Mouse (Mus musculus) neural tube, embryonic 13.5 days (tissue): ENCODE measurements around the gene Lgr6. TPM values are rescaled to one million over a fixed set of nuclear protein-coding genes. Genes with fewer than 3 reads are reported as not detected.

Experiments used
- ATAC-seq: fragments of 200-750 bp; cut with Nextera tagmentation; 2 replicates; pipeline ENCODE4 v1.8.0; 2017; ENCODE audit warnings: low read depth, mild to moderate bottlenecking, moderate TSS enrichment, moderate library complexity
- H3K27ac ChIP-seq: fragments of 300-500 bp; sonication (generic); replicated peaks from 2 replicates; pipeline ENCODE4 v1.5.1; 2015; ENCODE audit warnings: moderate library complexity, mild to moderate bottlenecking, inconsistent platforms
- H3K27me3 ChIP-seq: fragments of 300-500 bp; sonication (generic); 2 replicates; pipeline ENCODE4 v1.6.1; 2015; ENCODE audit warnings: mild to moderate bottlenecking, inconsistent platforms
- H3K36me3 ChIP-seq: fragments of 300-500 bp; sonication (generic); 2 replicates; pipeline ENCODE4 v1.6.1; 2015; ENCODE audit warnings: mild to moderate bottlenecking, inconsistent platforms
- H3K4me1 ChIP-seq: fragments of 300-500 bp; sonication (generic); replicated peaks from 2 replicates; pipeline ENCODE4 v1.6.1; 2015; ENCODE audit warnings: inconsistent platforms
- H3K4me2 ChIP-seq: fragments of 300-500 bp; sonication (generic); 2 replicates; pipeline ENCODE4 v1.6.1; 2015; ENCODE audit warnings: inconsistent platforms, mild to moderate bottlenecking, moderate library complexity
- H3K4me3 ChIP-seq: fragments of 300-500 bp; sonication (generic); 2 replicates; pipeline ENCODE4 v1.5.1; 2015; ENCODE audit warnings: mild to moderate bottlenecking, inconsistent platforms
- H3K9ac ChIP-seq: fragments of 300-500 bp; sonication (generic); 2 replicates; pipeline ENCODE4 v1.6.1; 2015; ENCODE audit warnings: moderate library complexity, mild to moderate bottlenecking, inconsistent platforms
- H3K9me3 ChIP-seq: fragments of 300-500 bp; sonication (generic); 2 replicates; pipeline ENCODE4 v1.6.1; 2016; ENCODE audit warnings: inconsistent platforms
- WGBS: fragments of 180-500 bp; shearing (Covaris S2); methylation state at CpG from one replicate; pipeline ENCODE4 v1.1.7; 2015; 5-methylcytosine and 5-hydroxymethylcytosine counted together
- polyA plus RNA-seq: library from polyadenylated mRNA; unstranded; fragments of >200 nt; fragmentation: Nextera tagmentation; extraction: Ambion mirVana; gene quantifications from 2 replicates; pipeline ENCODE4 v1.2.1, GENCODE M21; 2015

Gene Lgr6
- polyA plus RNA-seq, 1 experiment from 2014 or later, result 1.4 TPM

DNA sequence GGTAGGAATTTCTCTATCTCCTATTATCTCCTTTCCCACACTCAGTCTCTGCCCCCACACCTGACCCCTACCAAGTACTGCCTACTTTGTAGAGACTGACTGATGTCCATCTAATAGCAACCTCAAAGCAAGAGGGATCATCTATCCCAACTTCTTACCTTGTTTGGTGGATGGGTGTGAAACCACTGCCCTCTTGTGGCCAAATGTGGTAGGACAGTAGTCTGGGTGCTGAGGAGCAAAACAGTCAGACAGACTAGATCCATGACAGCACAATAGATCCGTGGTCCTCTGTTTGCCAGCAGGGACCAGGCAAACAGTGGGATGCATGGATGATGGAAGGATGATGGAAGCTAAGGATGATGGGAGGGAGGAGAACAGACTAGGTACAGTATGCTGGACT, 31.4 kb upstream of the Lgr6 start:
- Histone ChIP-seq H3K4me1 (no peaks in the 10 kb centered on the region), H3K27ac (no peak overlapping the region), H3K9ac (no peak overlapping the region), H3K27me3 (no peaks in the 10 kb centered on the region), H3K9me3 (no peaks in the 10 kb centered on the region), H3K4me2 (no peak overlapping the region), H3K4me3 (no peak overlapping the region), H3K36me3 (no peaks in the 10 kb centered on the region)
- 5% methylated on average over 1 of the region's 1 CpGs for WGBS
- peak; percentile 60 for ATAC-seq

DNA sequence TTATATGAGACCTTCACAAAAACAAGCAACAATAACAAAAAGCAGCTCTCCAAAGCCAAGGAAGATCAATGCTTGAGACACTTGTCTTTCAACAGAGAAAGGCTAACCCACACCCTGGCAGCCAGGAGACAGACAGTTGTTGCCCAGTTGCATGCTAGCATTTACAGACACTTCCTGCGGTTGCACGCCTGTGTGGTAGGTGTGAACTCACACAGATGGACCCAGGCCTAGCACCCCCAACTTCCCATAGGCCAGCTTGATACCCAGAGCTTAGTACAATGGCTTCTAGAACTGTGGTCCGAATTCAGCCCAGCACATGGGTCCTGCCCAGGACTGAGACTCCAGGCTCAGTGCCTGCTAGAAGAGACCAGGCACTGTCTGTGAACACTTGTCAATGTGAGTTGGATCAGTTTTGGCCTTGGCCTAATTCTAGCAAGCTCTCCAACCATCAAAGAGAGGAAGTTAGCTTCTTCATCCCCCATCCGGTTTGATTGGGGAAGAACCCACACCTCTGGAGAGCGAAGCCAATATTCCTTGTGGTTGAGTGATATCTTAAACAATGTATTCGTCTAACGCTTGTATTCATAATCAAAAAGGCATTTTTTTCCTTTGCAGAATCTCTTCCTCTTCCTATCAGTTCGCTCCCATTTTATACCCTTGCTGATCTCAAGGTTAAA, 30.2 kb upstream of the Lgr6 start:
- Histone ChIP-seq H3K9me3 (no peaks in the 10 kb centered on the region), H3K9ac (no peak overlapping the region), H3K4me2 (no peak overlapping the region), H3K27ac (no peak overlapping the region), H3K4me3 (no peak overlapping the region), H3K36me3 (no peaks in the 10 kb centered on the region), H3K27me3 (peaks cover 3% of the 10 kb centered on the region; the same call in 1 of the 2 replicates), H3K4me1 (no peaks in the 10 kb centered on the region)
- WGBS, result 88% methylated on average over 8 of the region's 8 CpGs
- no peak for ATAC-seq

DNA sequence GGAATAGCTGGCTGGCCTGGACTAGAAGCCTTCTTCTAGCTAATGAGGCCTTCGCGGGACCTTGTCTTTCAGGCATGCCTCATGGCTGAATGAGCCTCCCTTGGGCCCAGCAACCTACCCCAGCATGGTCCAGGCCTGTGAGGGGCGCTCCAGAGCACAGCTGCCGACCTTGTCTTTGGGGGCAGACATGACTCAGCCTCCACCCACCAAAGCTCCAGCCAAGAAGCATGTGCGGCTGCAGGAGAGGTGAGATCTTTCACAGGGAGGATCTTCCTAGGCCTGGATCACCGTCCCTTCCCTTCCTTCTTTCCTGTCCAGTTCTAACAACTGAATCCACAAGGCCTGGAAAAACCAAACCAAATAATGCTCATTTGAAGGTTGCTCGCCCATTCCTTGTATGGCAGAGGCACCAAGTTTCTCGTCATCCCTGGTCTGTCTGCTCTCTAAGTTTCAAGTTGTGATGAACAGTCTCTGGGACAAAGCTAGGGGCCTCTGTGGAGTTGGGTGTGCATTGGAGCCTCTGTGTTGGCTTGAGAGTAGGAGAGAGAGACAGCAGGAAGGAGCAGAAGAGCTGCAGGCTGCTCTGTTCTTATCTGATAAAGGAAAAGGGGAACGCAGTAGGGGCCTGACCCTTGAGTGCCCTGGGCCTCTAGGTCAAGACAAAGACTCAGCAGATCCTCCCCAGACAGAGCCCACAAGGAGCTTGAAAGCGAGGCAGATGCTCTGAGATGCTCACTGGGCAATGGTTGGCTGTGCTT, 28.8 kb upstream of the Lgr6 start:
- no peaks in the 10 kb centered on the region for H3K36me3 ChIP-seq
- H3K27ac ChIP-seq, result no peak overlapping the region
- H3K4me2 ChIP-seq, result no peak overlapping the region
- H3K4me3 ChIP-seq, result no peak overlapping the region
- no peak overlapping the region for H3K9ac ChIP-seq
- no peak for ATAC-seq
- no peaks in the 10 kb centered on the region for H3K4me1 ChIP-seq
- no peaks in the 10 kb centered on the region for H3K9me3 ChIP-seq
- 88% methylated on average over 10 of the region's 10 CpGs for WGBS
- peaks cover 15% of the 10 kb centered on the region; the same call in 1 of the 2 replicates for H3K27me3 ChIP-seq

DNA sequence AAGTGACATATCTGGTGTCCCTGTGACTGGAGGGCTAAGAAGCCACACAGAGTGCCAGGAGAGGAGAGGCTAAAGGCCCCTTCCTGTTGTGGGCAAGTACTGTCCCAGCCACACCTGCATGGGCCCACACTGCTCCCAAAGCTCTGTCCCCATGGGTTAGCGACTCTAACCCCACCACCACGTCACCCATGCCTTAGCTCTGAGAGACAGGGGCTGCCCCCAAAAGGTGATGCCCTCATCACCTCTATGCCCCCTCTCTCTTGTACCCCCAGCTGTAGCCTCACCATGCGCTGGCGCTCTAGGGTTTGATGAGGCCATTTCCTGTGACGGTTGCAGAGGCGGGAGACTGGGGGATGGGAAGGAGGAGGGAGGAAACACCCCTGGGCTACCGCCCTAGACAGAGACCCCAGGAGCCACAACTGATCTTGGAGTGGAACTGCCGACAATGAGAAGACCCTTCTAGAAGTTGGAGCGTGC, 27.9 kb upstream of the Lgr6 start:
- Histone ChIP-seq H3K9ac (no peak overlapping the region), H3K36me3 (no peaks in the 10 kb centered on the region), H3K4me2 (no peak overlapping the region), H3K27me3 (peaks cover 18% of the 10 kb centered on the region; the same call in 1 of the 2 replicates), H3K9me3 (no peaks in the 10 kb centered on the region), H3K4me1 (no peaks in the 10 kb centered on the region), H3K27ac (no peak overlapping the region), H3K4me3 (no peak overlapping the region)
- no peak for ATAC-seq
- WGBS, result 83% methylated on average over 9 of the region's 9 CpGs

DNA sequence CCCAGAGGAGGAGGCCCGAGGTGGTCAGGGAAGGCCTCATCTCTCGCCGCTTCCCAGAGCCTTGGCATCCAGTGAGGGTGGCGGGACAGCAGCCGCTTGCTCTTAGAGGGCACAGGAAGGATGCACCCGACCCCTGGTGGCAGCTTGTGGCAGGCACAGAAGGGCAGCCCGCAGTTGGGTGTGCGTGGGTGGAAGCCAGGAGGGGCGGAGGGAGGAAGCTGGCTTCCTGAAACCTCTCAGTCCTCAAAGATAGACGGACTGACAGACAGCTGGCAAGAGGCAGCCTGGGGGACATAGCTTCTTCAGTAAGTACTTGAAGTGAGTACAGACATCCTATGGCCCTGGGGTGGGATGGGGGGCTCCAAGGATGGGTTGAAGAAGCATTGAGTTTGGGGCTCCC, 27.4 kb upstream of the Lgr6 start, which contains the start of gene Ptpn7:
Ptpn7 (plus strand) TSS at position 228 of the 400 bp plus-strand sequence.
- ATAC-seq, result no peak

DNA sequence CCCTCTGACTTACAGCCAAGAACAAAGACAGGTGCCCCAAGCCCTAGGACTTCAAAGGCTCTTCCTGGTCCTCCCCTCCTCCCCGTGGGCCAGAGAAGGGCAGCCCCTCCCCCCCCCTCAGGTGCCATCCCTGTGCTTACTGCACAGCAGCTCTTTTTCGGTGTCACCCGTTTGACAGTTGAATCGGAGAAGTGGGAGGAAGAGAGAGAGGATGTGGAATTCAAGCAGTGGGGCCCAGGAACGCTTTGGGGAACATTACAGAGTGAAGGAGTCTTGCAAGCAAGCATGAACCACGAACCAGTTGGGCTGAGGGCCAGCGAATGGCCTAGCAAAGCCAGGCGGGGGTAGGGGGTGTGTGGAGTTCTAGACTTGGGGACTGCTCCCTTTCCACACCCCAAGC, 26.5 kb upstream of the Lgr6 start:
- Histone ChIP-seq H3K36me3 (no peaks in the 10 kb centered on the region), H3K4me2 (no peak overlapping the region), H3K9ac (no peak overlapping the region), H3K4me3 (no peak overlapping the region), H3K4me1 (peaks cover 7% of the 10 kb centered on the region; the same call in 1 of the 2 replicates), H3K27me3 (peaks cover 18% of the 10 kb centered on the region; the same call in 1 of the 2 replicates), H3K27ac (no peak overlapping the region), H3K9me3 (no peaks in the 10 kb centered on the region)
- 55% methylated on average over 8 of the region's 8 CpGs for WGBS
- ATAC-seq, result no peak

More for the DNA sequence above, 27.4 kb upstream of the Lgr6 start, which contains the start of gene Ptpn7:
- no peak within 1 kb of the TSS for H3K9ac ChIP-seq
- H3K27me3 ChIP-seq, result peaks cover 18% of the 10 kb centered on the region; the same call in 1 of the 2 replicates
- no peaks in the 10 kb centered on the region for H3K9me3 ChIP-seq
- H3K27ac ChIP-seq, result no peak within 1 kb of the TSS
- H3K4me1 ChIP-seq, result no peaks in the 10 kb centered on the region
- no peak within 1 kb of the TSS for H3K4me2 ChIP-seq
- 40% methylated on average over 10 of the region's 10 CpGs for WGBS
- H3K36me3 ChIP-seq, result no peaks in the 10 kb centered on the region
- H3K4me3 ChIP-seq, result no peak within 1 kb of the TSS

DNA sequence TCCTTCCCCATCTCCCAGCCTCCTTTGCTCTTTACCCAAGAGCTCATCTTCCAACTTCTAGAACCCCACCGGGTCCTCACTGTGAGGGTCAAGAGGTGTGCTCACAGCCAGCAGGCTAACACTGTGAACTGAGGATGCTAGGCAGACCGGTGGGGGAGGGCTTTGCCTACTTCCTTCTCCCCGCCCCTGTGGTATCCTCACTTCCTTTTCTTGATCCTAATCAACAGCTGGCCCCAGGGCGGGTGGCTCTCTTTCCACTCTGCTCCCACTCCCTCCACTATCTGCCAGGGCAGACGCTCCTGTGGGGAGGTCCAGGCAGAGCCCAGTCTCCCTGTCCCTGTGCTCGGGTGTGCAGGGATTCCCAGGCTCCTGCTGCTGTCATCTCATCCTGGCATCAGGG, 26.0 kb upstream of the Lgr6 start:
- WGBS, result 47% methylated on average over 6 of the region's 6 CpGs
- Histone ChIP-seq H3K4me1 (peaks cover 12% of the 10 kb centered on the region; the same call in 1 of the 2 replicates), H3K27me3 (peaks cover 18% of the 10 kb centered on the region; the same call in 1 of the 2 replicates), H3K36me3 (no peaks in the 10 kb centered on the region), H3K27ac (no peak overlapping the region), H3K9ac (no peak overlapping the region), H3K4me2 (no peak overlapping the region), H3K9me3 (no peaks in the 10 kb centered on the region), H3K4me3 (no peak overlapping the region)
- ATAC-seq, result no peak

DNA sequence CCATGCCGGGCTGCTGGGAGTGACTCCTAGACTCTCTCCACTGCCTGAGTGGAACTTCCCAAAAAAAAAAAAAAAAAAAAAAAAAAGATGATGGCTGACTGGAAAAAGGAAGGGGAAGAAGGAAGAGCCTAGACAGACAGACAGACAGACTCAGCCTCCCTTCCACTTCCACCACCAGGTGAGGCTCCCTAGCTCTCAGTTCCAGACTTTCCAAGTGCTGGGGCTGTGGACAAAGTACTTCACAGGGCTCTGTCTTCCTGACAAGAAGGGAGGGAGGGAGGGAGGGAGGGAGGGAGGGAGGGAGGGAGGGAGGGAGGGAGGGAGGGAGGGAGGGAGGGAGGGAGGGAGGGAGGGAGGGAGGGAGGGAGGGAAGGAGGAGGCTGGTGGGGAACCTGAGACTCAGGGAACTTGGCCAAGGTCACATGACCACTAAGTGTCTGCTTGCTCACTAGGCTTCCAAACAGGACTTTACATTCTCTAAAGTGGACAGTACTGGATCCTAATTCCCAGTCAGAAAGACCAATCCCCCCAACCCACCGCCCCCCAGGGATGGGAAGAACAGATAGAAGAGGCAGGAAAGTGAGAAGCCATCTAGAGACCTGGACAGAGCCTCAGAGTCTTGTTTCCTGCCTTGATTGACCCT, 25.4 kb upstream of the Lgr6 start:
- no peaks in the 10 kb centered on the region for H3K36me3 ChIP-seq
- 59% methylated on average over 2 of the region's 2 CpGs for WGBS
- peaks cover 17% of the 10 kb centered on the region; the same call in 1 of the 2 replicates for H3K4me1 ChIP-seq
- no peak for ATAC-seq
- H3K4me2 ChIP-seq, result no peak overlapping the region
- no peak overlapping the region for H3K4me3 ChIP-seq
- no peak overlapping the region for H3K27ac ChIP-seq
- H3K27me3 ChIP-seq, result peaks cover 18% of the 10 kb centered on the region; the same call in 1 of the 2 replicates
- no peak overlapping the region for H3K9ac ChIP-seq
- H3K9me3 ChIP-seq, result no peaks in the 10 kb centered on the region

DNA sequence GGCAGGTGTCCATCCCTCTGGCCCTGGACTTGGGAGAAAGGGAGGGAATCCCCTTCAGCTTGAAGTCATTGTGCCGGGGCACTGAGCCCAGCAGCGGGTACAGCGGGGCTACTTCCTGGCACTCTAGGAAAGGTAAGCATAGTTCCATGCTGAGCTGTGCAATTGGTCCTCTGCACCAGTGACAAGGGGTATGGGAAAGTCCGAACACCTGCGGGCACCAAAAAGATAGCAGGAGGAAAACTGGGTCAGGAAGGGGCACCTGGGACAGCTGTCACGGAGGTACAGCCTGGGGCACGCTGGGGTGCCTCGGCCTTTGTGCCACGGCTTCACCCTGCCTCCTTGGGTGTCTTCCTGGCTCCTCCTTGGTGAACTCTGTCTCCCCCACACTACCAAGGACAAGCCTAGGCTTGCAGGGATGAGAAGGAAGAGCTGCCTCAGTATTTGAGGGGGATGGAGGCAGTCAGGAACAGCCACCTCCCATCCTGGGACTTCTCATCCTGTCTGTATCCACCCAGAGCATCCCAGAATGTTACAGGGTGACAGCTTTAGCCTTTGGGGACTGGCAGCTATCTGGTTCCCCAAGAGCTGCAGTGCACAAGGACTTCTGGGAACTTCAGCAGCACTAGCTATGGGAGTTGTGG, 24.6 kb upstream of the Lgr6 start:
- H3K27ac ChIP-seq, result no peak overlapping the region
- H3K4me1 ChIP-seq, result peaks cover 17% of the 10 kb centered on the region; the same call in 1 of the 2 replicates
- H3K9ac ChIP-seq, result no peak overlapping the region
- H3K9me3 ChIP-seq, result no peaks in the 10 kb centered on the region
- no peak for ATAC-seq
- 75% methylated on average over 9 of the region's 9 CpGs for WGBS
- no peaks in the 10 kb centered on the region for H3K36me3 ChIP-seq
- H3K4me3 ChIP-seq, result no peak overlapping the region
- no peak overlapping the region for H3K4me2 ChIP-seq
- peaks cover 18% of the 10 kb centered on the region; the same call in 1 of the 2 replicates for H3K27me3 ChIP-seq

DNA sequence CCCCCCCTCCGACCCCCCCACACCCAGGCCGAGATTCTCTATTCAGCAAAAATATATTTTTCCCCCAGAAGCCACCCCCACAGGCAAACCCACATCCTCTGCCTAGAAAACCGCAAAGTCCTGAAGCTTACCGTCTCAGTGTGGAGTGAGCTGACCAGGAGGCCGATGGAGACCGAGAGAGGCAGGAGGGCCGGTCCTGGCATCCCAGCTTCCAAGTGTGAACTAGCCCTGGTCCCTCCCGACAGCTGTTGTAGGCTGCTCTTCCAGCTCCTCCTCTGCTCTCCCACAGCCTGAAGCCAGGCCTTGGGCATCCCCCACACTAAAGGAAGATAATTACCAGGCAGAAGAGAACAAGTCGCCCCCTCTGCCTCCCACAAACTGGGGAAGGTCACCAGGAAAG, 23.9 kb upstream of the Lgr6 start:
- Histone ChIP-seq H3K9me3 (no peaks in the 10 kb centered on the region), H3K36me3 (no peaks in the 10 kb centered on the region), H3K4me2 (no peak overlapping the region), H3K4me1 (peaks cover 17% of the 10 kb centered on the region; the same call in 1 of the 2 replicates), H3K27me3 (peaks cover 18% of the 10 kb centered on the region; the same call in 1 of the 2 replicates), H3K27ac (no peak overlapping the region), H3K9ac (no peak overlapping the region), H3K4me3 (no peak overlapping the region)
- ATAC-seq, result no peak
- WGBS, result 24% methylated on average over 9 of the region's 9 CpGs

DNA sequence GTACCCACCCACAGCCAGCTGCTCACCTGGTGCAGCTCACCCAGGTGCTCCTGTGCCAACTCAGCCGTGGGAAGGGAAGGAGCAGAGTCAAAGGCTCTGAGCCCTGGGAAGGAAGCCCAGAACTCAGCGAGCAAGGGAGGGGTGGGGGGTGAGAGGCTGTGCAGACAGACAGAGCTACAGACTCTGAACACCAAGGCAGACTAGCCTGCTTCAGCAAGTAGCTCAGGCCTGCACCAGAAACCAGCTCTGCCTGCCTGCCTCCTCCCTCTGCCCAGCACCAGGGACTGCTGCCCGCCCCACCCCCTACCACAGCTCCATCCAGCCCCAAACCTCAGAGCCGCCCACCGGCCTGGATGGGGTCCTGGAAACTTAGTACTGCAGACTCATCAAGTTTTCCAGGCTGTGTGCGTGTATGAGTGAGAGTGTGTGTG, 22.9 kb upstream of the Lgr6 start:
- no peak overlapping the region for H3K9ac ChIP-seq
- ATAC-seq, result no peak
- WGBS, result 58% methylated on average over 6 of the region's 6 CpGs

More for the DNA sequence above, 22.9 kb upstream of the Lgr6 start:
- Histone ChIP-seq H3K9me3 (no peaks in the 10 kb centered on the region), H3K4me1 (peaks cover 17% of the 10 kb centered on the region; the same call in 1 of the 2 replicates), H3K4me2 (no peak overlapping the region), H3K27me3 (peaks cover 18% of the 10 kb centered on the region; the same call in 1 of the 2 replicates), H3K27ac (no peak overlapping the region), H3K36me3 (no peaks in the 10 kb centered on the region), H3K4me3 (no peak overlapping the region)
